Mouse (Mus musculus): ENCODE results near the gene Kpna6. TPM values are rescaled to one million over a fixed set of nuclear protein-coding genes. Genes with fewer than 3 reads are reported as not detected.

Gene Kpna6
- polyA plus RNA-seq, 1 experiment from 2014 or later = 6.0 TPM

GRCm38 (mm10) chr4:129624281-129625028 lies 48.1 kb downstream of the Kpna6 start:
- peak overlapping the region; percentile 66 for H3K4me3 ChIP-seq (replicated peaks)
- H3K4me2 ChIP-seq = peak overlapping the region; percentile 84
- H3K4me1 ChIP-seq (replicated peaks) = peaks cover 57% of the 10 kb centered on the region
- H3K9ac ChIP-seq = peak overlapping the region; percentile 68
- H3K36me3 ChIP-seq (replicated peaks) = peaks cover 38% of the 10 kb centered on the region
- no peaks in the 10 kb centered on the region for H3K27me3 ChIP-seq
- ATAC-seq (ENCODE audit: insufficient read depth) = peak; percentile 92
- no peaks in the 10 kb centered on the region for H3K9me3 ChIP-seq (replicated peaks)
- WGBS (ENCODE audit: insufficient replicate concordance) = under 1% methylated on average over 18 of the region's 18 CpGs
- peak overlapping the region; percentile 89 for H3K27ac ChIP-seq (replicated peaks)

DNA sequence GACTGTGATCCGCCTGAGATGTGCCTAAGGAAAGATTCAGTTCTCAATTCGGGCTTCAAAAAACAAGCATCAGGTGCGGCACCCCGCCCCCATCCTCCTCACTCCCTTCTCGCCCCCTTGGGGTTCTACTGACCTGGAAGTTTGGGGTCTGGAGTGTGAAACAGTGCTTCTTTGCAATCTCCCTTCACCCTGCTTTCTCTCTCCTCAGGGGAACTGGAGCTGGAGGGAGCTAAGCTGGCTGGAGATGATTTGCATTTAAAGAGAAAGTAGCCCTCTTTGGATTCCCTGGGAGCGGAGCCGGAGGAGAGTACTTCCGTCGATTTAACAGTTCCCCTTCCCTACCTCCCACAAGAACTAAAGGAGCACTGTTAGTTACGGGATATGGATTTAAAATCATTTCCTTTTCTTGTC lies 48.9 kb downstream of the Kpna6 start, which contains the start of gene Ccdc28b:
Ccdc28b (minus strand) TSS at position 267 of the 411 bp plus-strand sequence.
- Histone ChIP-seq H3K9me3 (replicated peaks) (no peaks in the 10 kb centered on the region), H3K4me1 (replicated peaks) (peaks cover 64% of the 10 kb centered on the region), H3K27ac (replicated peaks) (peak within 1 kb of the TSS; percentile 89), H3K36me3 (replicated peaks) (peaks cover 30% of the 10 kb centered on the region), H3K4me3 (replicated peaks) (peak within 1 kb of the TSS; percentile 66), H3K9ac (peak within 1 kb of the TSS; percentile 68), H3K4me2 (peak within 1 kb of the TSS; percentile 84), H3K27me3 (no peaks in the 10 kb centered on the region)
- ATAC-seq (ENCODE audit: insufficient read depth) = peak; percentile 28; the same call in 1 of the 2 replicates
- under 1% methylated on average over 10 of the region's 10 CpGs for WGBS (ENCODE audit: insufficient replicate concordance)

- H3K9ac ChIP-seq = peak overlapping the region; percentile 68
- H3K27ac ChIP-seq (replicated peaks) = peak overlapping the region; percentile 89
- H3K4me1 ChIP-seq (replicated peaks) = peaks cover 71% of the 10 kb centered on the region
- H3K36me3 ChIP-seq (replicated peaks) = peaks cover 23% of the 10 kb centered on the region
- no peaks in the 10 kb centered on the region for H3K27me3 ChIP-seq
- no peak for ATAC-seq (ENCODE audit: insufficient read depth)
- no peaks in the 10 kb centered on the region for H3K9me3 ChIP-seq (replicated peaks)
- peak overlapping the region; percentile 66 for H3K4me3 ChIP-seq (replicated peaks)
- H3K4me2 ChIP-seq = peak overlapping the region; percentile 84
- 25% methylated on average over 8 of the region's 8 CpGs for WGBS (ENCODE audit: insufficient replicate concordance)
These were observed 49.6 kb downstream of the Kpna6 start for GRCm38 (mm10) chr4:129622803-129623535.

GRCm38 (mm10) chr4:129622120-129622802 lies 50.3 kb downstream of the Kpna6 start:
- no peak overlapping the region for H3K9ac ChIP-seq
- ATAC-seq (ENCODE audit: insufficient read depth) = no peak
- no peaks in the 10 kb centered on the region for H3K27me3 ChIP-seq
- peaks cover 16% of the 10 kb centered on the region for H3K36me3 ChIP-seq (replicated peaks)
- no peak overlapping the region for H3K27ac ChIP-seq (replicated peaks)
- 74% methylated on average over 11 of the region's 11 CpGs for WGBS (ENCODE audit: insufficient replicate concordance)
- no peak overlapping the region for H3K4me3 ChIP-seq (replicated peaks)
- H3K9me3 ChIP-seq (replicated peaks) = no peaks in the 10 kb centered on the region
- H3K4me2 ChIP-seq = peak overlapping the region; percentile 84
- peaks cover 76% of the 10 kb centered on the region for H3K4me1 ChIP-seq (replicated peaks)

GRCm38 (mm10) chr4:129621283-129621841 lies 51.2 kb downstream of the Kpna6 start:
- no peaks in the 10 kb centered on the region for H3K27me3 ChIP-seq
- 0 out of 2 replicates have a peak overlapping the region, but pooled peaks have one; percentile 46 for H3K27ac ChIP-seq (replicated peaks)
- H3K4me1 ChIP-seq (replicated peaks) = peaks cover 72% of the 10 kb centered on the region
- no peak overlapping the region for H3K4me3 ChIP-seq (replicated peaks)
- 67% methylated on average over 8 of the region's 8 CpGs for WGBS (ENCODE audit: insufficient replicate concordance)
- peaks cover 14% of the 10 kb centered on the region for H3K36me3 ChIP-seq (replicated peaks)
- H3K9me3 ChIP-seq (replicated peaks) = no peaks in the 10 kb centered on the region
- H3K9ac ChIP-seq = no peak overlapping the region
- H3K4me2 ChIP-seq = no peak overlapping the region
- ATAC-seq (ENCODE audit: insufficient read depth) = no peak

GRCm38 (mm10) chr4:129620419-129621282 lies 51.9 kb downstream of the Kpna6 start:
- H3K27ac ChIP-seq (replicated peaks) = 0 out of 2 replicates have a peak overlapping the region, but pooled peaks have one; percentile 46
- no peak overlapping the region for H3K4me3 ChIP-seq (replicated peaks)
- no peak overlapping the region for H3K9ac ChIP-seq
- ATAC-seq (ENCODE audit: insufficient read depth) = no peak
- WGBS (ENCODE audit: insufficient replicate concordance) = 77% methylated on average over 11 of the region's 11 CpGs
- no peaks in the 10 kb centered on the region for H3K27me3 ChIP-seq
- H3K9me3 ChIP-seq (replicated peaks) = no peaks in the 10 kb centered on the region
- no peak overlapping the region for H3K4me2 ChIP-seq
- H3K36me3 ChIP-seq (replicated peaks) = peaks cover 7% of the 10 kb centered on the region; the same call in 1 of the 2 replicates
- peaks cover 65% of the 10 kb centered on the region for H3K4me1 ChIP-seq (replicated peaks)

DNA sequence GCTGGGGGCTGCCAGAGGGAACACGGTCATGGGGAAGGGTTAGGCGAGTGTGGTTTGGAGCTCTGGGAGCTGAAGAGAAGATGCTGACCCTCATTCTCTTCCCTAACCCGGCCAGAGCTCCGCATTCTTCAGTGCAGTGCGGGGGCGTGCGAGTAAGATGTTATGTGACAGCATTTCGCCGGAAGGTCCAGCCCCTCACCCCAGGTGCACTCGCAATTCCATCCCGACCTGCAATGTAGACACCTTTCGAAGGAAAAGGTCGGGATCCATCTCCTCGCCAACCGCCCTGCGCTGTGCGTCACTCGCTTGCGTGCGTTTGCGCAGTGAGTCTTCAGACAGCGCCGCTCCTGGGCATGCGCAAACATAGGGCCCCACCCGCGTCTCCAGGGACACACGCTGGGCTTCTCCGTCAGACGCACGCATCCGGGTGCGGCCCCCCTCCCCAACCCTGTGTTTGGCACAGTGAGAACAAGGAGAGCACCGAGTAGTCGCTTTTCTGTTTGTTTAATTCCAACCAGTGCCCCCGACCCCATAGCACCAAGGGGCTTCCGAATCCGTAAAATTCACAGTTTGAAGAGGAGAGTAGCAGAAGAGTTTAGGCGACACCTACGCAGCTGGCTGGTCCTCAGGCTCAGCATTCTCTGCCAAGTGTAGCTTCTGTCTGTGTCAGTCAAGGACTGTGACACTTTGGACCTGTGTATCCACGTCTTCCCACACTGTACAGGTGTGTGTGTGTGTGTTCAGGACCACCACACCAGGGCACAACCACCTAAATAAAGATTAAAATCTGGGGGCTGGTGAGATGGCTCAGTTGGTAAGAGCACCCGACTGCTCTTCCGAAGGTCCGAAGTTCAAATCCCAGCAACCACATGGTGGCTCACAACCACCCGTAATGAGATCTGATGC lies 53.5 kb downstream of the Kpna6 start, which contains the start of gene Iqcc:
Iqcc (minus strand) TSS at position 314 of the 906 bp plus-strand sequence.
- Histone ChIP-seq H3K4me3 (replicated peaks) (peak within 1 kb of the TSS; percentile 79), H3K9ac (peak within 1 kb of the TSS; percentile 84)

DNA sequence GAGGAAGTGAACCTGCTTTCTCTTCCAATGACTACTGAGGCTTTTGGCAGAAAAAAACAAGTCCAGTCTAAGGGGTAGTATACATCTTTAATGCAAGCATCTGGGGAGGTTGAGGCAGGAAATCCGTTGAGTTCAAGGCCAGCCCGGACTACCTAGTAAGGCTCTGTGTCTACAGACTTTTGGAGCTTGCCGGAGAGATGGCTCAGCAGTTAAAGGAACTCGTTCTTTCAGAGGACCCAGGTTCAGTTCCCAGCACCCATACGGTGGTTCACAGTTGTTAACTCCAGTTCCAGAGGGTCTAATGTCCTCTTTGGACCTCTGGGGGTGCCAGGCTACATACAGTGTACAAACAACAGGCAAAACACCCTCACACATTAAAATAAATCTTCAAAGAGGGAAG lies 54.5 kb downstream of the Kpna6 start:
- Histone ChIP-seq H3K4me2 (peak overlapping the region; percentile 95), H3K4me3 (replicated peaks) (peak overlapping the region; percentile 79), H3K27ac (replicated peaks) (no peak overlapping the region; the same call in 1 of the 2 replicates), H3K9ac (peak overlapping the region; percentile 84), H3K27me3 (no peaks in the 10 kb centered on the region), H3K9me3 (replicated peaks) (no peaks in the 10 kb centered on the region), H3K36me3 (replicated peaks) (peaks cover 7% of the 10 kb centered on the region; the same call in 1 of the 2 replicates), H3K4me1 (replicated peaks) (peaks cover 40% of the 10 kb centered on the region)
- 85% methylated on average over 5 of the region's 5 CpGs for WGBS (ENCODE audit: insufficient replicate concordance)
- ATAC-seq (ENCODE audit: insufficient read depth) = no peak

More for the DNA sequence above, 53.5 kb downstream of the Kpna6 start, which contains the start of gene Iqcc:
- Histone ChIP-seq H3K27me3 (no peaks in the 10 kb centered on the region), H3K9me3 (replicated peaks) (no peaks in the 10 kb centered on the region), H3K4me1 (replicated peaks) (peaks cover 50% of the 10 kb centered on the region), H3K27ac (replicated peaks) (peak within 1 kb of the TSS; percentile 83), H3K4me2 (peak within 1 kb of the TSS; percentile 95), H3K36me3 (replicated peaks) (peaks cover 7% of the 10 kb centered on the region; the same call in 1 of the 2 replicates)
- ATAC-seq (ENCODE audit: insufficient read depth) = peak; percentile 85
- WGBS (ENCODE audit: insufficient replicate concordance) = 4% methylated on average over 44 of the region's 44 CpGs

DNA sequence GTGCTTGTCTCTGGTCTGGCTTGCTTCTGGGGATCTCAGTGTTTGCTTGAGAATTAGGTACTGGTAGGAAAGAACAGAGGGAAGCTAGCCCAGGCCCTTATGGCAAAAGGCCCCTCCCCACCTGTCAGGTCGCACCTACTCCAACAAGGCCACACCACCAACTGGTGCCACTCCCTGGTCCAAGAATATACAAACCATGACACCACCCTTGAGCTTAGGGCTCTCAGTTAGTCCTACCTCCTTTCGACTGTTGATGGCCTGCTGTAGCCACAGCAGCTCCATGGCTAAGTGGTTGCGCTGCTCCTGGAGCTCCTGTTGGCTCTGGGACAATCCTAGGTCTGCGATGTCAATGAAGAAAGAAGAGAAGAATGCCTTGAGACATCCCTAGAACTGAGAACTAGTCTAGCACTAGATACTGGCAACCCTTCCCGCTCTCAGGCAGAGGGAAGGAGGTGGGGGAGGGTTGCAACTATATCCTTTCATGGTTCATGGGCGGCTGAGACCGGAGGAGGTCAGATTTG lies 55.4 kb downstream of the Kpna6 start:
- ATAC-seq (ENCODE audit: insufficient read depth) = no peak
- H3K36me3 ChIP-seq (replicated peaks) = peaks cover 7% of the 10 kb centered on the region; the same call in 1 of the 2 replicates
- no peak overlapping the region for H3K4me2 ChIP-seq
- peaks cover 32% of the 10 kb centered on the region for H3K4me1 ChIP-seq (replicated peaks)
- no peaks in the 10 kb centered on the region for H3K27me3 ChIP-seq
- H3K27ac ChIP-seq (replicated peaks) = no peak overlapping the region
- no peak overlapping the region for H3K4me3 ChIP-seq (replicated peaks)
- no peak overlapping the region for H3K9ac ChIP-seq
- H3K9me3 ChIP-seq (replicated peaks) = no peaks in the 10 kb centered on the region
- 83% methylated on average over 7 of the region's 7 CpGs for WGBS (ENCODE audit: insufficient replicate concordance)

All from liver, embryonic 15.5 days (tissue).